Mouse (Mus musculus) adrenal gland, adult 8-10 months (tissue): ENCODE data around the gene Akr1b7. TPM values are rescaled to one million over a fixed set of nuclear protein-coding genes. Genes with fewer than 3 reads are reported as not detected.
"Not testable (repeated sequence)": the region's sequence is repeated elsewhere in the genome, so short reads cannot be mapped to it uniquely, and the experiment has no call there.

ENCODE experiments used
- DNase-seq: peaks from one replicate; pipeline ENCODE4 v3.0.0; 2022
- total RNA-seq, 4 experiments: library from RNA; stranded (reverse); gene quantifications; 2 replicates each; pipeline ENCODE4 v1.2.4; 2022

Akr1b7 gene
- total RNA-seq: 1,000 to 10,000 TPM; 1,127 to 4,169 (median 2,179) TPM

- peak; percentile 62 for DNase-seq
These were observed at the start of gene Akr1b7 for GRCm38 (mm10) chr6:34412023-34412422. Gene Akr1b7, plus strand, starts transcription at chr6:34412334.

GRCm38 (mm10) chr6:34364217-34365136, 47.7 kb upstream of the Akr1b7 start:
- no peak for DNase-seq

DNA sequence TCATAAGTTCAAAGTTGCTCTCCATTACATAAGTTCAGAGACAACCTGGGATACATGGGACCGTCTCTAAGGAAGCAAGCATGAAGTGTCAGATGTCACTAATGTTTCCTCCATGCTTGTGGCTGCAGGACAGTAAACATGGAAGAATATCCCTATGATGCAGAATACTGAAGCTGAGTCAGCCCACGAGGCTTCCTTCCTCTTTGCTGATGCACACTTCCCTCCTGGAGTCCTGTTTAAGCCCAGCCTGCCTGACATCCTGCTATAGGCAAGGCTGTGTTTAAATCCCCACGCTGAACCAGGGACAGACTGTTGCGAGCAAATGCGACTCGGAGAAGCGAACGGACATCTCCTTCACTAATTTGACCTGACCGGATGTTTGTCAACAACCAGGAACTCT, 44.1 kb upstream of the Akr1b7 start:
- no peak for DNase-seq

DNA sequence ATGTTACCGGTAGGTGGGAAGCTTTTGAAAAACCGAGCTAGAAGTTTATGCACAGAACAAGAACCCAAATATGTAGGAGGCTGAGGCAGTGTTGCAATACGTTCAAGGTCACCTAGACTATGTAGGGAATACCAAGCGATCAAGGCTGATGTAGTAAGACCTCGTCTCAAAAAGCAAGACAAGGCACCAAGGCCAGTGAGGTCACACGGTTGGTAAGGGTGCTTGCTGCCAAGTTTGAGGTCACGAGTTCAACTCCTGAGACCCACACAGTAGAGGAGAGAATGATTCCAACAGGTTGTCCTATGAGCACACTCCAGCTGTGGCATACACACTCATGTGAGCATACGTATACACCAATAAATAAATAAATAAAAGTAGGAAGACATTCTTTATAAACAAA, 42.1 kb upstream of the Akr1b7 start:
- DNase-seq: peak; percentile 22

GRCm38 (mm10) chr6:34371700-34372351, 40.3 kb upstream of the Akr1b7 start:
- peak; percentile 67 for DNase-seq

DNA sequence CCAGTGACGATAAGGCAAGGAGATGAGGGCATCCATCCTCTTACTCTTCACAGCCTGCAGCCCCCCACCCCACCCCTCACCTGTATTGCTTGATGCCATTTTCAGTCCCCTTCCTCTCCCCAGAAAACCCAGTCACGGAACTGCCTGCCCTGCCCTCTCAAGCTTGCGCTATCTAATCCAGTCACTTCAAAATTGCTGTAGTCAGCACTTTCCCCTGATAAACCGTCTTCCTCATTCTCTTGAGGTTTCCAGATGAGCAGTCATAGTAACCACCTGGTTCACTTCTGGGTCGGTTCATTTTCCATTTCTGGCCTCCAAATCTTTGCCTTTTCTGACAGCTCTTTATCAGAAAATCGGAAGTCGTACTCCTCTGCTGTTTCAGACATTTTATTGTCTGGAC, 38.3 kb upstream of the Akr1b7 start:
- DNase-seq: no peak

DNA sequence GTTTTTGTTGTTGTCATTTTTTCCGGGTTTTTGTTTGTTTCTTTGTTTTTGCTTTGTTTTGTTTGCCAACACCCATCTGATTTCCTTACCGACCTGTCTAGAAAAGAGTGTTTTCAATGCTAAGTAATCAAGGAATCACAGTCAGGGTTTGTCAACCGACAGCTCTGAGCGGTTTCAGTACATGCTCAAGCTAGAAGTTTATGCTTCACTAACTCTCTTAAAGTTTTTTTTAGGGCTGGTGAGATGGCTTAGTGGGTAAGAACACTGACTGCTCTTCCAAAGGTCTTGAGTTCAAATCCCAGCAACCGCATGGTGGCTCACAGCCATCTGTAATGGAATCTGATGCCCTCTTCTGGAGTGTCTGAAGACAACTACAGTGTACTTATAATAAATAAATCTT, 36.2 kb upstream of the Akr1b7 start:
- not testable (repeated sequence) for DNase-seq

DNA sequence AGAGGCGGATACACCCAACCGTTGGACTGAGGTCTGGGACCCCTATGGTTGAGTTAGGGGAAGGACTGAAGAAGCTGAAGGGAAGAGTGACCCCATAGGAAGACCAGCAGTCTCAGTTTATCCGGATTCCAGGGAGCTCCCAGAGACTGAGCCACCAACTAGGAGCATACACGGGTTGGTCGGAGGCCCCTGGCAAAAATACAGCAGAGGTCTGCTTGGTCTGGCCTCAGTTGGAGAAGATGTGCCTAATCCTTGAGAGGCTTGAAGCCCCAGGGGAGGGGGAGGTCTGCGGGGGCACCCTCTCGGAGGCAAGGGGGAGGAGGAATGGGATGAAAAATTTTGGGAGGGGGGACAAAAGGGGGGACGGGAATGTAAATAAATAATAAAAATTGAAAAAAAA, 28.7 kb upstream of the Akr1b7 start:
- DNase-seq: no peak

DNA sequence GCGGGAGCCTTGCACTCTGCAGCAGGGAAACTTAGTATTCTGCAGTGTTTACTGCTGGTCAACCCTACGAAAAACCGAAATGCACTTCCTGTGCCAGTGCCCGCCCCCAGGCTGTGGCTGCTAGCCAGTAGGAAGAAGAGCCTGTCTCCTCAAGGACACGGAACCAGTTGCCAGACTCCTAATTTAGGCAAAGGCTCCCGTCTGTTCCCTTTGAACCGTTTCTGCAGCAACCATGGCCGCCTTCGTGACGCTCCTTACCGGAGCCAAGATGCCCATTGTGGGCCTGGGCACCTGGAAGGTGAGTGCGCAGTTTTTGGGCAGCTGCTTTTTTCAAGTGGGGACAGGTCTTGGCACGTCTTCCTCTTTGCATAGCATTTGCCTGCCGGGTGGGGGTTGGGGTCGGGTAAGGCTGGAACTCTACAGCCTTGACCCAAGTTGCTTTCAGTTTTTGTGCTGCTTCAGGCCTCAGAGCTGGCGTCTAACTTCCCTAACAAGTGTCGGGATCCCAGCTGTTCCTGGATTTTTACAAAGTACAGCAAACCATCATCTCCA, 27.9 kb upstream of the Akr1b7 start, which contains the start of gene Akr1b10:
Gene Akr1b10, plus strand, starts transcription at position 109 of the 552 bp plus-strand sequence.
- peak; percentile 89 for DNase-seq

DNA sequence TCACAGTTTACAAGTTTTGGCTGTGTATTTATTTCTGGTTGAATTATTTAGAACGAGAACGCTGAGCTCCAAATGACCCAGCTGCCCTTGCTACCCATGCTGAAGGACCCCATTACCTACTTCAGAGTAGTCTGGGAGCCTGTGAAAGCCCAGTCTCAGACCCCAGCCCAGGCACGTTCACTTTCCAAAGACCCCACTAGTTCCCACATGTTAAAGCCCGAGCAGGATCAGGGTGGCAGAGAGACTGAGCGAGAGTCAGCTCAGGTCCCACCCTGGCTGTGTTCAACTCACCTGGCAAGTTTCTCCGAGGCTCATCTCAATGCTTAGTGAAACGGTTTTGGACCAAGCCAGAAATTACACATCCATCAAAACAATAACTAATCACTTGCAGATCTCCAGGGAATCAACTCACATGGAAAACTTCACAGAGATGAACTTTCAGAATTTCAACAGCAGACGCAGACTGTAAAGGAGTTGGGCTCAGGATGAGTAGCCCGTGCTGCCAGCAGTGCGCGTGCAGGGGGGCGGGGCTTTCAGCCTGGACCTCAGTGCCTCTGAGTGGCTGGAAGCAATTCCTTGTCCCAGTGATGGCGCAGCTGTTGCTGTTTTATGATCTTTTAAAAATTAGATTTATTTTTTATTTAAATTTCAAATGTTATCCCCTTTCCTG, 27.3 kb upstream of the Akr1b7 start:
- DNase-seq: peak; percentile 69

DNA sequence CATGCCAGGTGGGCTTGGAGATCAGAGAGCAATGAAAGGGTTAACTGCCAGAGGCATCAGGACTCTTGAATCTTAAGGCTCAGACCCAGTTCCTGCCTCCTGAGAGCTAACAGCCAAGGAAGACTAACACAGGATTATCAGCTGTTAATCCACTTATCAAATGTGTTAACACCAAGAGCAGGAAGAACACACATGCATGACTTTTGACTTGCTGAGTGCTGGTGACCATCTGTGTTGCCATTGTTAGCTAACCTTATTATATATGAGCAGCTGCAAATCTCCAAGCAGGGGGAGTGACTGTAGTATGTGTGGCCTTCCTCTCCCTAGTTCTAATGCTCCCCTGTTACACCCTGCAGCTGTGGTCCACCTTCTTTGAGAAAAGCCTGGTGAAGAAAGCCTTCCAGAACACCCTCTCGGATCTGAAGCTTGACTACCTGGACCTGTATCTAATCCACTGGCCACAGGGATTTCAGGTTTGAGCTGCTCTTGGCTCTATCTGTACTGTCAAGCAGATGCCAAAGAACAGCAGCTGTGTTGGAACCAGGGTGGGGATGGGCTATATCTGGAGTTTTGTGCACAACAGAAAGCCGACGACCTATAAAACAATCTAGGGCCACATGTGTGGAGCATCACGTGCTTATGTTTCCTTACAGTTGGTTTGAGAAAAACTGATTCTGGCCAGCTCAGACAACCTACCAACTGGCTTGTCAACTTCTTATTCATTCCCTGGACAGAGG, 23.5 kb upstream of the Akr1b7 start:
- no peak for DNase-seq

- DNase-seq: peak; percentile 79
These were observed 16.2 kb upstream of the Akr1b7 start for GRCm38 (mm10) chr6:34395897-34396296.

GRCm38 (mm10) chr6:34398431-34398830, 13.7 kb upstream of the Akr1b7 start:
- peak; percentile 47 for DNase-seq

DNA sequence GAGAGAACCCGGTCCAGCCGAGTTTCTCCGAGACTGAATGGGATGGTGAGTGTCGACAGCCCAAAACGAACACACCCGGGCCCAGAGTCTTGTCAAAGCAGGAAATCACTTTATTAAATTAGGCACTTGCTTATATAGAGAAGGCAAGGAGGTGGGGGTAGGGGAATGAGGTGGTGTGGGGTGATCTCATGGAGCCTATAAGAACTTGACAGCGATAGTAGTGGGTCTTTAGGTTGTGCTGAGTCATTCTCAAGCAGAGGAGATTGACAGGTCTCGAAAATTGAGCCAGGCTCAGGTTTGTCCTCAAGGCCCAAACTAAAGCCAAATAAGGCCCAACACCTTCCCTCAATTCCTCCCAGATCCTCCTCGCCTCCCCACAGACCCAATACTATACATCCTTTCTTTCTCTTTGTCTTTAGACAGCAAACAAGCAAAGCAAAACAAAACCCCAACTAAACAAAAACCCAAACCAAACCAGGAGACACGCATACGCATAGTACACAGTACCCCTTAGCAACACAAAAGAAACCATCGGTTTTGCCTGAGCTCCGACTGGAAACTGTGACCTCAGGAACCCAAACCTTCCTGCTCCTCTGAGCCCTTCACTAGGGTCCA, 12.4 kb upstream of the Akr1b7 start:
- DNase-seq: no peak

DNA sequence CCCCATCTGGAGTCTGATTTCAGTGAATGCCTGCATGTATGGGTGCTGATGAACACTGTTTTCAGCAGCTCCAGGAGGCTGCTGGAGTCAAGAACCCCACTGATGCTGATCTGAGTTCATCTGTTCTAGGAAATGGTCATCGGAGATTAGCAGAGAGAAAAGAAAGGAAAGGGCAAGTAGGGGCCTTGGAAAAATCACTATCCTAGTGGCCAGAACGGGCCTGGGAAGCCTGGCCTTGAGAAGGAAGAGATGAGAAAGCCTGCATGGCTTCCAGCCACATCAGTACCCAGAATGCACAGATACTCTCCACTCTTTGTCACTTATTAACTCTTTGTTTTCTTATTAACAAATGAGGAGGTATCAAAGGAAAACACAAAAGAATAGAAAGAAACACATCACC, 11.4 kb upstream of the Akr1b7 start:
- peak; percentile 49 for DNase-seq

DNA sequence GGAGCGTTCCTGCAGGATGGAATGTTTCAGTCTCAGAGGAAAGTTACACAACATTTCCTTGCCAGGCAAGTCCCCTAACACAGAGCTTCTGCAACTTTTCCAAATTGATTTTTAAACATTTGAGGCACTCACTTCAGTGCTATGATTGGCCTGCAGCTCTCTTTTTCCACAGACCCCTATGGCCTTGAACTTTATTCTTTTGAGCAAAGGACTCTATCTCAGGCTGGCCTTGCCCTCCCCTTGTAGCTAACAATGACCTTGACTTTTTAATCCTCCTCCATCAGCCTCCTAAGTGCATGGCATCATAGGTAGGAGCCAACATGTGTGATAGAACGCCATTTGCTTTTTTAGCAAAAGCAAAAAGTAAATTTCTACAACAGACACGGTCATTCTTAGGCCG, 5.4 kb upstream of the Akr1b7 start:
- DNase-seq: no peak

DNA sequence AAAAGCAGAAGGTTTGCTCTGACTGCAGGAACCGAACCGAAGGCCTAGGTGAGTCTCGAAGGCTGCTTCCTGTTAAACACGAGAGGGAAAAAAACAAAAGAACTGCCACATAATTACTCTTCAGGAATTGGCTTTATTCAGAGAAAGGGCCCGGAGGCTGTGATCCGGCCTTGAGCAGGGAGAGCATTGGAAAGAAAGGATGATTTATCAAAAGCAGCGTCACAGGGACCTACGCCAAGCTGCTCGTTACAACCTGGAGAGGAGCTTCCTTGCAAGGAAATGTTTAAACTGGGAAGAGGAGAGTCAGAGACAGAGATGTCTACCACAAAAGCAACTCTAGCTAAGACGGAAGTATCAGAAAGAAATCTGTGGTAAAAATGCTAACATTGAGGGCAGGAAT, 4.7 kb upstream of the Akr1b7 start:
- peak; percentile 68 for DNase-seq

- no peak for DNase-seq
These were observed 554 bp downstream of the Akr1b7 start for GRCm38 (mm10) chr6:34412688-34413087.

DNA sequence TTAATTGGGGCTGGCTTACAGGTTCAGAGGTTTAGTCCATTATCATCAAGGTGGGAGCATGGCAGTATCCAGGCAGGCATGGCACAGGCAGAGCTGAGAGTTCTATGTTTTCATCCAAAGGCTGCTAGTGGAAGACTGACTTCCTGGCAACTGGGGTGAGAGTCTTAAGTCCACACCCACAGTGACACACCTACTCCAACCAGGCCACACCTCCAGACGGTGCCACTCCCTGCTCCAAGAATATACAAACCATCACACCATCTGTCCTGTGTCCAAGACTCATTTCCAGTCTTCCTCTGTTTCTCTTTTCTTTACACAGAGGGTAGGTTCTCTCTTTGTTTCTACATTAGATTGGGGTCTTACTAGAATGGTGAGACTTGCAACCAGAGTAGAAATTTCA, 1.3 kb downstream of the Akr1b7 start:
- DNase-seq: not testable (repeated sequence)

GRCm38 (mm10) chr6:34416521-34416920, 4.4 kb downstream of the Akr1b7 start:
- DNase-seq: peak; percentile 72

DNA sequence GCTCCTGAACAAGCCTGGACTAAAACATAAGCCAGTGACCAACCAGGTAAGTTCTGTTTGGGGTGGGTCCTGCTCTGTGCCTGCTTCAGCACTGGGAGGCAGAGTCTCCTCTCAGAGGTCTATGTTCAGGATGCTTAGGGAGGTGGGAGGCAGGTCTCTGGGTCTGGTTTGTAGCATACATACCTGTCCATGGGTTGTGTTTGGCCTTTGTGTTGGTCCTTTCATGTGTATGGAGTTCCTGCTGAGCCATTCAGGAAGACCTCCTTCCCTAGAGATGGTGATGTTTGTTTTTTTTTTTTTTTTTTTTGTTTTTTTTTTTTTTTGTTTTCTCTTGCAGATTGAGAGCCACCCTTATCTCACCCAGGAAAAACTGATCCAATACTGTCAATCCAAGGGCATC, 6.9 kb downstream of the Akr1b7 start:
- no peak for DNase-seq

DNA sequence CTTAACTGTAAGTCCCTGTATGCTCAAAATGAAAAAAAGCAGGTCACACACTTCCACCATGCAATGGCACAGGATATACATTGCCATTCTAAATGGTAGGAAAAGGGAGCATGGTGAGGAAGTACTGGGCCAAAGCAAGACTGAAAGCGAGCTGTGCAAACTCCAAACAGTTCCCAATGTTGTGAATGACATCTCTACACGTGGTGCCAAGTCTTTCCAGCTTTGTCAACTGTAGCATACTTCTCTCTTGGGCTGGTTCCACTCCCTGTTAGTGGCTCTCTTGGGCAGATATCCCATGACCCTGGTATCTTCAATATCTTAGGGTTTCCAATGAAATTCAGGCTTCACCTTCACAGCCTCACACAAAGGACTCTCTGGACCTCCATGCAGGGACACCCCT, 26.9 kb downstream of the Akr1b7 start:
- no peak for DNase-seq
